Mouse (Mus musculus): ENCODE results near the gene Pagr1b.

DNA sequence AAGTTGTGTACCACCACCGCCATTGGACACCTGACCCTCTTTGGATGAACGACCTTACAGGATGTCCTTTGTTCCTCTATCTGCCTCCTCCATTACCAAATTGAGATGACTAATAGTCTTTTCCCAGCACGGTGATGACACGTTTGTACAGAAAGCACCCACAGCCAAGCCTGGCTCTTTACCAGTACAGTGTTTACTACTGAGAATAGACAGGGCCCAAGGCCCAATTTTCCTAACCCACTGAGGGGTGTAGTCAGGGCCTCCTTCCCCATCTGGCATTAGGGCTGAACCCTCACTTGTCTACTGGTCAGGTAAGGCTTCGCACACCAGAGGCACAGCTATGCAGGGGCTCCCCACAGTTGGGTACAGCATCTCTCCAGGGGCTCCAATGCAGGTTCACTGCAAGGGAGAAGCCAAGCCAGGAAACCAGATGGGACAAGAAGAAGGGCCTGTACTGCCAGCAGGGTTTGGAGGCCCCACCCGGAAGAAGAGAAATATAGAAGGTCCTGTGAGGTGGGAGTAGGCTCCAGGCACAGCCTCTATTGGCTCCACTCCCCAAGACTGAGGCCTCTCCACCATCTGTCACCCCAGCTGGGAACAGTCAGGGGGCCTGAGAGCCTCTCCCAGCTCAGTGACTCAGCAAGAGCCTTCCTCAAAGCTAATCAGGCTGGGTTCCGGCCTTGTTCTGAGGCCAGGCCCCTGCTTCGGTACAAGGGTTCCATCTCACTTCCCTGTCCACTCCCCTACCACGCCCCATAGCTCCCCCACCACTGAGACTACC is 7.9 kb downstream of the Pagr1b start:
- no peak for TF ChIP-seq CTCF (IDR thresholded peaks at IDR 0.05)
- TF ChIP-seq EP300 (IDR thresholded peaks at IDR 0.05; ENCODE audit: insufficient read depth, low read depth, low read length): peak; percentile 81
- TF ChIP-seq POLR2A (IDR thresholded peaks at IDR 0.05; ENCODE audit: insufficient read depth, low read depth, low read length): no peak; the same call in none of the 2 replicates

Data from heart, adult 2 months (tissue).